Mouse (Mus musculus): ENCODE results near the gene Lrp5. TPM values are rescaled to one million over a fixed set of nuclear protein-coding genes. Genes with fewer than 3 reads are reported as not detected.

The Lrp5 gene
- total RNA-seq (2023), result 10 to 100 TPM; 20.5 to 23.1 TPM

DNA sequence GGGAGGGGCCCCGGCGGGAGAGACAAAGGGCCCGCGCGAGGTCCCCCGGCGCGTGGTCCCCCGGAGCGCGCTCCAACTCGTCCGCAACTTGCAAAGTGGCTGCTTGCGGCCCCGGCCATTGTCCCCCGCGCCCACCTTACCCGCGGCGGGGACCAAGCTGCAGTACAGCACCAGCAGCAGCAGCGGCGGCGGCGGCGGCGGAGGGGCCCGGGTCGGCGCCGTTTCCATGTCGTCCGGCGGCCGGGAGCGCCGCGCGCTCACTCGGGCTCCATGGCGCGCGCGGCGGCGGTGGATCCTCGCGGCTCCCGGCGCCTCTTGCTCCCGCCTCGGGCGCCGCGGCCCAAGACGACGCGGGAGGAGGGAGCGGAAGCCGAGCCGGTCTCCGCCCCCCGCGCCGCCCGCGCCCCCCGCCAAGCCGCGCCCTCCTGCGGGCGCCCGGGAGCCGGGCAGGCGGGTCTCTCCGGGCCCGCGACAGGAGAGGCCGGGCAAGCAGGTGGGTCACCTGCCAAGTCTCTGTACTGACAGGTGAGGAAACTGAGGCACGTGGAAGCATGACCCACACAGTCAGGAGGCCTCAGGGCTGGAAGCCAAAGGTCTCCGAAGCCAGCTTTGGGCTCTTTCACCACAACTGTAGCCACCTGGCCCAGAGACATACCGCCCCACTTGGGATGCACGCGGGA is at the start of gene Lrp5:
TSS of gene Lrp5 (minus strand) at position 350 of the 680 bp plus-strand sequence.

GRCm38 (mm10) chr19:3708078-3709012 is 22.0 kb upstream of the Lrp5 start, which contains the start of gene 1810055G02Rik:
TSS of gene 1810055G02Rik (plus strand) at chr19:3708293.

GRCm38 (mm10) chr19:3575632-3576384 is 110.6 kb downstream of the Lrp5 start, which contains the start of gene Ppp6r3:
TSS of gene Ppp6r3 (minus strand) at chr19:3575749.

Other genes starting within 250 kb of the Lrp5 start
- 100 to 1,000 TPM; 105 to 115 TPM for gene Ppp6r3, start 110.8 kb downstream of the Lrp5 start, total RNA-seq (2023)
- 10 to 100 TPM; 24.4 to 28.9 TPM for gene 1810055G02Rik, start 21.7 kb upstream of the Lrp5 start, total RNA-seq (2023)
- 10 to 100 TPM; 53.8 to 54.0 TPM for gene Kmt5b, start 80.9 kb upstream of the Lrp5 start, total RNA-seq (2023)
- gene Chka, start 165.2 kb upstream of the Lrp5 start, total RNA-seq (2023), result 10 to 100 TPM; 42.2 TPM
- 100 to 1,000 TPM; 223 to 229 TPM for gene Tcirg1, start 220.6 kb upstream of the Lrp5 start, total RNA-seq (2023)
- gene Ndufs8, start 226.2 kb upstream of the Lrp5 start, total RNA-seq (2023), result 10 to 100 TPM; 60.8 to 68.6 TPM
- gene Aldh3b1, start 243.2 kb upstream of the Lrp5 start, total RNA-seq (2023), result 100 to 1,000 TPM; 142 to 144 TPM
- gene Unc93b1, start 248.6 kb upstream of the Lrp5 start, total RNA-seq (2023), result 100 to 1,000 TPM; 277 to 278 TPM

All from neutrophil, adult 83 days (primary cell).